Mouse (Mus musculus) A20 (cell line): ENCODE measurements around the gene Ahdc1.

Experiments
- DNase-seq: peaks from one replicate; pipeline ENCODE4 v3.0.0-alpha.2; 2011; ENCODE audit warnings: low read depth, low spot score

Gene Ahdc1

DNA sequence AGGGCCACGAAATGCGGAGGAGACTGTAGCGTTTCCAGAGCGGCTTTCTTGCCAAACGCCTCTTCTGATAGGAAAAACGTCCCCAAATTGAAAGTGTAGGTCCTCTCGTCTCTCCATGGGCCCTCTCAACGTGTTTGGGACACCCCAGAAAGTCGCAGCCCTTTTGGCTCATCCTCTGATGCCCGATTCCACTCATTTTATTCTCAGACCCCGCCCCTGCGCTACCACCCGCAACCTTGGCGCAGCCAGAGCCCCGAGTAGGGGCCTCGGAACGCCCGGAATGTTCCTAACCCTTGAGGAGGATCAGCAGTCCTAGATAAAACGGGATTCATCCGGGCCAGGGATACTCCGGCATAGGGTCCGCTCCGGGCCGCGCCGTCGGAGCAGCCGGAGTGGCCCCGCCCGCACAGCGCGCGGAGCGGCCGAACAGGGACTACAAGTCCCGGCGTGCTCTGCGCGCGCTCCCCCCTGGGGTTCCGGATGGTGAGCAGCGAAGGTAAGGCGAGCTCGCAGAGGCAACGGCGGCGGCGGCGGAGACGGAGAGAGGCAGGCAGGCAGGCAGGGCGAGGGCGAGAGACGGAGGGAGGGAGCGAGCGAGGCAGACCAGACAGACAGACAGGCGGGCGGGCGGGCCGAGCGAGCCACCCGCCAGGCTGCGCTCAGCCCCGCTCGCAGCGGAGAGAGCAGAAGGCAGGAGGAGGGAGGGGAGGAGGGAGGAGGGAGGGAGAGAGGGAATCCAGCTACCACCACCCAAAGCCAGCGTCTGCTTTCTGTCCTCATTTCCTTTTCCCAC is at the start of gene Ahdc1:
Gene Ahdc1, plus strand, starts transcription at position 233 of the 793 bp plus-strand sequence.
- DNase-seq, result peak; percentile 94

DNA sequence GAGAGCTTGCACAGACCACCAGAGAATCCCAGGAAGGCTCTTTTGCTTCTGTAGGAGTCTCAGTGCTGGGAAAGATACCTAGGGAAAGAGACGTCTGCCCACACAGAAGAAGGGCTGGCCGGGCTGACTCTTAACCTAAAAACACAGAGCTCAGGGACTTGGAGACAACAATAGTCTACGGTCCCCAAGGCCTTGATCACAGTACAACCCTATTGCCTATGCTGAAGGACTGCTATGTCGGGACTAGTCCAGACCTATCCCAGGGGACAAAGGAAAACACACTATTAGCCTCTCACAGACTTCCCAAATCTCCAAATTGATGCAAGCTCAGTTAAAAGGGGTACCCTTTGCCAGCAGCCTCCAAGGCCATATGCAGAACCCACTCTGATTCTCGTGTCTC is 49.2 kb upstream of the Ahdc1 start:
- DNase-seq, result no peak

DNA sequence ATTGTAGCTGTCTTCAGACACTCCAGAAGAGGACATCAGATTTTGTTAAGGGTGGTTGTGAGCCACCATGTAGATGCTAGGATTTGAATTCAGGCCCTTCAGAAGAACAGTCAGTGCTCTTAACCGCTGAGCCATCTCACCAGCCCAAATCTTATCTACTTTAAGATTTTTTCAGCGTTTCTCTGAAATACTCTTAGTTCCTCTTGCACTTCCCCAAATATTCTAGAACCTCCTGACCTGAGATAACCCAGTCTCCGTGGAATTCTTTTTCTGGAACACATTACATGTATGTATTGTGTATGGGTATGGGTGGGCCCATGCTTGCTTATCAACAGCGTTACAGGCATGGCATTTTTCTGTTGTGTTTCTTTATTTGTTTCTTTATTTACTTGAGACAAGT is 48.4 kb upstream of the Ahdc1 start:
- no peak for DNase-seq

DNA sequence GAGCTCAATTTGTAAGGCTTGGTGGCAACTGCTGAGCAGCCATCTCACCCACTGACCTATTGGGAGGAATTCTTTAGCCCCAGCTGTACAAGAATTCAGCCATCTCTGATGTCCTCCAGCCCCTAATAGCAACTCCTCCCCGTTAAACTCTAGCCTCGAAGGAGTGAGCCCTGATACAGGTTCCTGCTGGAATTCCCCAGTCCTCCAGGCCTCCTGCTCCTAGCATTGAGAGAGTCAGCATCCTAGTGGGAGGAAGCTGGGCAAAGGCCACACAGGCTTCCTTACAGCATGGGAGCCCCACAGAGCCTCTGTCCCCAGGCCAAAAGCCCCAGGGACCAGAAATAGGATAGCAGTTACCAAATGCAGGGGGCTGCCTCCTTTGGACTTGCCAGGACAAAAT is 47.6 kb upstream of the Ahdc1 start:
- no peak for DNase-seq

DNA sequence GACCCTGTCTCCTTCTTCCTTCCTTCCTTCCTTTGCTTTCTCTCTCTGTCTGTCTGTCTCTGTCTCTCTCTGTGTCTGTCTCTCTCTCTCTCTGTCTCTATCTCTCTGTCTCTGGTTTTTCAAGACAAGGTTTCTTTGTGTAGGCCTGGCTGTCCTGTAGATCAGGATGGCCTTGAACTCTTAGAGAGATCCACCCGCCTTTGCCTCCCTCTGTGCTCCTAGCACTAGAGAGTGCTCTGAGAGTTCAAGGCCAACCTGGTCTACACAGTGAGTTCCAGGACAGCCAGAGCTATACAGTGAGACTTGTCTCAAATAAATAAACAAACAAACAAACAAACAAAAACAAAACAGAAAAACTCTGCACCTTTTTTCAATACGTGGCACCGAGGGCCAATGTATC is 47.0 kb upstream of the Ahdc1 start:
- no peak for DNase-seq

DNA sequence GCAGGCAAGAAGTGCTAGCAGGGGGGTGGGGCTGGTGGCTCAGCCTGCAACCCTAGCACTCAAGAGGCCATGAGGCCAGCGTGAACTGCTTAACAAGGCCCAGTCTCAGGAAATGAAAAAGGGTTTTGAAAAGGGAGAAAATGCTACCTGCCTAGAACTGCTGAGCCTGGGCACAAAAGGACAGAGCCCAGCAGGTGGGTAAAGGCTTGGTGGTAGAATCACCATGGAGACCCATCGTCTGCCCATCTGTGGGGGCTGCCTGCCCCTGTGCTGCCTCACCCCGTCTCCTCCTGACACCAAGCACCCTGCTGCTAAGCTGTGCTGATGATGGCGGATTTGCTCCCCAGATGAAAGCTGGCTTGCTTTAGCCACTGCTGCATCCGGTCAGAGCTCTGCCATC is 46.6 kb upstream of the Ahdc1 start:
- no peak for DNase-seq

DNA sequence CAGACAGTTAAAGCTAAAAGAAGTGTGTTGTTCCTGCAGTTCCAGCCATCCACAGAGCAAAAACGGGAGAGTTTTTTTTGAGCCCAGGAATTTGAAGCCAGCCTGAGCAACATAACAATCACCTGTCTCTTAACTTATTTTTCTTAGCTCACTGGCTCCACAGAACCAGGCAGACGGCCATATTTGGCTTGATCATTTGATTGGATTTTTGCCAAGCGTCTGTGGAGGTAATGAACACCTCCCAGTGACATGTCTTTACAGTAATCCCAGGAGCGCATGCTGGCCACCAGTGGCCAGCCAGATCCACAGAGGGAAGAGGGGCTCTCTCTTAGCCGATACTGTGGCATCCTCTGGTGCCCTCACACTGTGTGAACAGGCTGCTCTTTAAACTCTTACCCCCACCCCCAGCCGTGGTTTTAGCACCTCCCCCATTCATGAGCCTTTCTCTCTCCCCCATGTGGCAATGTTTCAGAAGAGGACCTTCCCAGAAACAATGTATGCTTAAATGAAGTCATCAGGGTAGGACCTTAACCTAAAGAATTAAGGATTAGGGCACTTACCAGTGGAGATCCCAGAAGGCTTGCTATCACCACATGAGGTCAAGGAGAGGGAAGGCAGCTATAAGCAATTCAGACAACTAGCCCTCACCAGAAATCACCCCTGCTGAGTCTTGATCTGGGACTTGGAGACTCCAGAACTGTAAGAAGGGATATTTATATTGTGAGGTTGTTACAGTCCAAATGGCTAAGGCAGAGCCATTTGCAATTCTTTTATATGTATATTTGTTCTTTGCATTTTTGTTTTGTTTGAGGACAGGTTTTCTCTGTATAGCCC is 42.7 kb upstream of the Ahdc1 start:
- no peak for DNase-seq

DNA sequence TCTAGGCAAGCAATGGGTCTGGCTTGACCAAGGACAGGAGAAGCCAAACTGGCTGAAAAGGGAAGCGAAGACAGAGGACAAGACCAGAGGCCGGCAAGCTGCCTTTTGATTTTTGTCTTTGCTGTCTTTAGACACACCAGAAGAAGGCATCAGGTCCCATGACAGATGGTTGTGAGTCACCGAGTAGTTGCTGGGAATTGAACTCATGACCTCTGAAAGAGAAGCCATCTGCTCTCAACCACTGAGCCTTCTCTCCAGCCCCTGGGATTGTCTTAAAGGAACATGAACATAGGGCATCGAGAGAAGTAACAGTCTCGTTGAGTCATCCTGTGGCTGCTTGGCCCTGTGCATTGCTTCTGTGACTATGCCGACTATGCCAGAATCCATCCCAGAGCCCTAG is 39.5 kb upstream of the Ahdc1 start:
- no peak for DNase-seq

DNA sequence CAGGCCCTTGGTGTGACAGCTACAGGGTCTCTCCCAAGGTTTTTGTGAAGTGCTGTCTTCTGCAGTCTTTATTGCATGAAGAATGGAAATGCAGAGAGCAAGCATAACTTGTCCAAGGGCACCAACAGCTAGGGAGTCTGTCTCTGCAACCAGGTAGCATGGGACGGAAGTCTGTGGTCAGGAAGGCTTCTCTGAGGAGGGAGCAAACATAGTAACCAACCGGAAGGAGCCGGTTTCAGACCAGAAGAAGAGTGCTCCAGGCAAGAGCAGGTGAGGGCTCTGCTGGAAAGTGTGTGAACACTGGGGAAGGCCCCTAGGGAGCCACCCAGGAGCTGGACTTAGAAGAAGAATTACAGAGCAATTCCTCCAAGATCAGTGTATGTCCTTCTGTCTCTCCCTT is 39.0 kb upstream of the Ahdc1 start:
- no peak for DNase-seq

DNA sequence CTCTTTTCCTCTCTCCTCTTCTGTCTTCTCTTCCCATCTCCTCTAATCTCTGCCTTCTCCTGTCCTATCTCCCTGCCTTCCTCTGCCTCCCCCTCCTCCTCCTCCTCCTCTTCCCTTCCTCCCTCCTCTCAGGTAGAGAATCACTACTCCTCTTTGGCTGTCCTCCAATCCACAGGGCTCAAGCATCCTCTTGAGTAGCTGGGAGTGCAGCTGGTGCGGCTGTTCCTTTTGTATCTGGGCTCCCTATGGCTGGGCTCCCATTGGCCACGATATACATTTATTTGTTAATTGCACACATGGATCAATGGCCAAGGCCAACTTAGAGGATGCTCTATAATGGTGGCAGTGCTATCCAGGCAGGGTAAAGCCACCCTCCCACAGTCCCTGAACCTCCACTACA is 38.5 kb upstream of the Ahdc1 start:
- no peak for DNase-seq

DNA sequence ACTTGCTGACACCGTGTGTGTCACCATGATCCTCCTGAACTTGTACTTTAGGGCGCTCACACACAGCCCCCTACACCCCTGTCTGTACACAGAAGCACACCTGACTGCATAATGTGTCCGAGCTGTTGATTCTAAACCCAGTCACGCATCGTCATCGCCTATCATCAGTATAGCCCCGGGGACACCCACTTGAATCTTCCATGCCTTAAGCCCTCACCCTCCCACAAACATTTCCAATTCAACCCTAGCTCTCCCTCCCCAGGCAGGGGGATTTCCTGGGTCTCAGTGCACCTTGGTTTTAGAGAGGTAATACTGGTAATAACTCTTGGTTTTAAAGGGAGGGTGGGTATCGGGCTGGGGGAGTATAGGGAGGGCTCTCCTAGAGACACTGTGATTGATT is 37.9 kb upstream of the Ahdc1 start:
- DNase-seq, result no peak

DNA sequence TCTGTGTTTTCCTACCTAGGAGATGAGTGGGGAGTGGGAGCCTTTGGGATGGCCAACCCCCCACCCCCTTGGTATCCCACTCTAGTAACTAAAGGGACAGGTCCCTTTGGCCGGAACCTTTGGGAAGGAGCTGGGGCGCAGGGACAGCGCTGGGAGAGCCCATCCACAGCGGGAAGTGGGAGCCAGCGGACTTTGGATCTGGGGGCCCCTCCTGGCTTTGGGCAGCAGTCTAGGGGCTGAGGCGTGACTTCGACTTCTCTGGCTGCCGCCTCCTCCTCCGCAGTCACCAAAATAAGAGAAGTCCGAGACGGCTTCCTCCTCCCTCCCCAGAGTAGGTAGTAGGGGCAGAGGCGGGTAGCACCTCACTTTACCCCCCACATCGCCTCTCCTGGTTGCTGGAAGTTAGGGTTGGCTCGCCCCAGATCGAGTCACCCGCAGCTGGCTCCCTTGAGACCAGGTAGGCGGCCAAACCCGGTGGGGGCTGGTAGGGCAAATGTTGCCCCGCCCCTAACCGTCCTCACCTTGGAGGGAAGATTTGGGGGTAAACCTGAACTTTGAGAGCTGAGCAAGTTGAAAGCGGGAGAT is 37.2 kb upstream of the Ahdc1 start, which contains the start of gene Fgr:
Gene Fgr, plus strand, starts transcription at position 282 of the 585 bp plus-strand sequence.
- no peak for DNase-seq

DNA sequence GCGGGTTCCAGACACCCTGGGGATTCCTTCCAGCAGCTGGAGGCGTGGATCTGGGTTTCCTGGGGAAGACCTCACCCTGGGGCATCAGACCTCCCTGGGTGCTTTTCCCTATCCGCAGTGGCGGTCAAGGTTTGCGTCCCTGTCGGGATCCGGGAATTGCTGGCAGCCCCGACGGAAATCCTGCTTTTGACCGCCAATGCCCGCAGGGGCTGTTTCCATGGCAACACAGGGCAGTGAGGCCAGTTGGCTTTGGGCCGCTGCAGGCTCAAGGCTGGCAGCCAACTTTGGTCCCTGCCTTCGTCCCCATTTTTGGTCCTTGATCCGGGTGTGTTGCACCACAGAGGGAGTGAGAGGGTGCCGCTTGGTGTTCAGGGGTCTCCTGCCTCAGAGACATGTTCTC is 36.2 kb upstream of the Ahdc1 start:
- no peak for DNase-seq

DNA sequence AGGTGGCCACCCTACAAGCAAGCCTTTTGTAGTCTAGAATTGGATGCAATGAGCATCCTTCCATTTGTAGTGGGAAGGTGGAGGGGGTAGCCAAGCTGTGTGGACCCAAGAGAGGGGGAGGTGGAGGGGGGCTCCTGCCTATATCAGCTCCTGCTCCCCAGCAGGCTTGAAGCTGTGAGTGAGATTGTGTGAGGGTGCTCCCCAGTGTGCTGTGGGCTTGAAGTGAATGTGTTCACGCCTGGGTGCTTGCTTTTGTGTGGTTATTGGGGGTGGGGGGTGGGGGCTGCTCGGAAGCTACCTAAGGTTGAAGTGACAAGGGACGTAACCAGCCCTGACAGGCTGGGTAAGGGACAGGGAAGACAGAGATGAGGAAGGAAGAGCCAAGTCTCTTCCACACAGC is 35.3 kb upstream of the Ahdc1 start:
- no peak for DNase-seq

DNA sequence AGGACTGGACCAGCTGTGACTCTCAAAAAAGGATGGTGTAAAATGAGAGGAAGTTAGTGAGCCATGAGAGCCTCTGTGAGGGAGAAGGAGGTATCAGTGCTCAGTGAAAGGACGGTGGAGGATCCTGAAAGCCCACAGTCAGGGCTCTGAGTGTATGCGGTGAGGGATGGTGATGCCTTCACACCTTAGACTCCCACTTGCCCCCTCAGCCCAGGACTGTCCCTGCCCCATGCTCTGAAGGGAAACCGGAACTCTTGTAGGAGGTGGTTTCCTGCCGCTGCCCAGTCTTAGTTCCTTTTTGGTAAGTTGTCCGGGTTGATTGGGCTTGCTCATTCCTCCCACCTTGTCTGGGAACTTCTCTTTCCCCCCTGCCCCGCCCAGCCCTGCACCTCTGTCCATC is 34.3 kb upstream of the Ahdc1 start:
- DNase-seq, result peak; percentile 83

DNA sequence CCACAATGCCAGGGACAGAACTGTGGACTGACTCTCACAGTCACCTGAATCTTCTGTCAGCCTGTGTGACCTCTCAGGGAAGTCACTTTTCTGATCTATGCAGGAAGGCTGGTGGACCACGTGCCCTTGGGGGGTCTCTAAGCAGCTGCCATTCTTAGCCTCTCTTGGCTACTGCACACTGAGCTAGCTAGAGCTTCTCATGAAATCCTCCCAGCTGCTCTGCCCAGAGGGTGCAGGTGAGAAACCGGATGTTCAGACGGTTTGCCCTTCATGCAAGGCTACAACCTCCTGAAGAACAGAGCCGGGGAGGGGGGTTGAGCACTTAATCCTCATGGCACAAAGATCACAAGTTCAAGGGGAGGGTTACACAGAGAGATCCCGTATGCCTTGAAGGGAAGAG is 33.5 kb upstream of the Ahdc1 start:
- DNase-seq, result peak; percentile 75

DNA sequence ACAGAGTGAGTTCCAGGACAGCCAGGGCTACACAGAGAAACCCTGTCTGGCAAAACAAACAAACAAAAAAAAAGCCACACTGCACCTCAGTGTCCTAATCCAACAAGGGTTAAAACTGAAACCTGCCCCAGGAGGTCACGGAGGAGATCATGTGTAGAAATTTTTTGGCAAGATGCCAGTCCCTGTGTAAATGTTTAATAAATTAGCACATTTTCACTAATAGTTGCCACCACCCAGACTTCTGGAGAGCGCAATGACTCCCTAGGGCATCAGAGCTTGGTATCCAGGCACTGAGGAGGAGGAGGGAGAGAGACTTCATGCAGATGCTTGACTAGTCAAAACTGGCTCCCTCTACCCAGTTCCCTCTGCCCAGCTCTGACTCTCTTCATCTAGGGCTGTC is 31.9 kb upstream of the Ahdc1 start:
- DNase-seq, result no peak

DNA sequence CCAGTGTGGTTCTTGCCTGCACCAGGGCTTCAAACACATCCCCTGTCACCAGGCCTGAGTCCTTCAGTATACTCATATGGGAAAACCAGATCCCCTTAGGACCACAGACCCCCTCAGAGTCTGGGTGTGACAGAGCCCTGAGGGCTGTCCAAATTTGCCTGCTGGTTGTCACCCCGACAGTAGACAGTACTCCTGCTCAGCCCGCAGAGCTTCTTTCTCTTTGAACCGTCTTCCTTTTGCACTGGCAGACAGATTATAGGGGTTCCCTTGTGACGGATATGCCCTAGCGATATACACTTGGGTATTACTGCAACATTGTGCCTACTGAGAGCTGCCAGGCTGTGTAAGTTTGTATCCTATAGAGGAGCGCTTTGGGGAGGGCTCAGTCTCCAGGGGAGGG is 29.4 kb upstream of the Ahdc1 start:
- no peak for DNase-seq

DNA sequence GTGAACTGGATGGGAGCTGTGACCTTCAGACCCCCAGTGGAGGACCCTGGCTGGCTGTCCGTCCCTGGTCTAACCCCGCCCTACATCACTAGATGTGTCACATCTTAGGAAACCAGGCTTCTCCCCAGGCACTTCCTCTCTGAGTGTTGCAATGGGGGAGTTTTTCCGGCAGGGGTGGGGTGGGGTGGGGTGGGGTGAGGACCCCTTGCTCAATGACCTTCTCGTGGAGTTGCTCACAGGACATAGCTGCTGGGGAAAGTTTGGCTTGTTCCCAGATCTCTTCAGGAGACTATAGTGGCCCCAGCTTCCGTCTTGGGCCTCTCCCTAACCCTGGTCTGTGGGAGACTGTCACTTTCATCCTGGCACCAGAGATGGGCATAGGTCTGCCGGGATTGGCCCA is 28.1 kb upstream of the Ahdc1 start:
- no peak for DNase-seq

DNA sequence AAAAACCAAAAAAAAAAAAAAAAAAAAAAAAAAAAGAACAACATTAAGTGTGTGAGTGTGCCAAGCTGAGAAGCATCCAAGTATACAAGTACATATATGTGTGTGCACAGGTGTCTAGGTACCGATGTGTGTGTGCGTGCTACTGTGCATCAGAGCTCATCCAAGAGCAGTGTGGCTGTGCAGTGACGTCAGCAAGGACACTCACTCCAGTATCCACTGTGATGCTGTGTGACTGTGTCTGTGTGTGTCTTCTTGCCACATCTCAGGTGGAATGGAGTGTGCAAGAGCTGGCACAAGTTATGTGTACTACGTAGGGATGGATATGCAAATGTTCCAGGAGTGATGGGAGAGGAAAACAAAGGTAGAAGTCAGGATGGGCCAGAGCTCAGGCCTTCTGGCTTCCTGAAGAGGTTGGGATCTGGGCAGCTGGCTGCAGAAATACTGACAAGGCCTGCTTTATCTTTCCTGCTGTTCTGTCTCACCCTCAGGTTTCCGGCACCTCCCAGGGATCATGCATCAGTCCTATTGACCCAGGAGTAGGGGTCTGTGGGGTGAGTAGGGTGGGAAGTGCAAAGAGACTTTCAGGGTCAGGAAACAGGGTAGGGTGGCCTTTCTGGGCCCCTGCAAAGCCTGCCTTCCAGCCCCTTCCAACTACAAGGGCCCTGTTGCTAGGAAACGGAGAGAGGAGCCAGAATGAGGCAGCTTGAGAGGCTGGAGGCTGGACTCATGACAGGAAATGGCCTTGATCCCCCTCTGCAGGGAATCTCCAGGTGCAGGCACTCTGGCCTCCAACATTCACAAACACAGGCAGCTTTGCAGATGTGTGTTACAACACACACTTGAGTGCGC is 27.2 kb upstream of the Ahdc1 start:
- DNase-seq, result no peak

DNA sequence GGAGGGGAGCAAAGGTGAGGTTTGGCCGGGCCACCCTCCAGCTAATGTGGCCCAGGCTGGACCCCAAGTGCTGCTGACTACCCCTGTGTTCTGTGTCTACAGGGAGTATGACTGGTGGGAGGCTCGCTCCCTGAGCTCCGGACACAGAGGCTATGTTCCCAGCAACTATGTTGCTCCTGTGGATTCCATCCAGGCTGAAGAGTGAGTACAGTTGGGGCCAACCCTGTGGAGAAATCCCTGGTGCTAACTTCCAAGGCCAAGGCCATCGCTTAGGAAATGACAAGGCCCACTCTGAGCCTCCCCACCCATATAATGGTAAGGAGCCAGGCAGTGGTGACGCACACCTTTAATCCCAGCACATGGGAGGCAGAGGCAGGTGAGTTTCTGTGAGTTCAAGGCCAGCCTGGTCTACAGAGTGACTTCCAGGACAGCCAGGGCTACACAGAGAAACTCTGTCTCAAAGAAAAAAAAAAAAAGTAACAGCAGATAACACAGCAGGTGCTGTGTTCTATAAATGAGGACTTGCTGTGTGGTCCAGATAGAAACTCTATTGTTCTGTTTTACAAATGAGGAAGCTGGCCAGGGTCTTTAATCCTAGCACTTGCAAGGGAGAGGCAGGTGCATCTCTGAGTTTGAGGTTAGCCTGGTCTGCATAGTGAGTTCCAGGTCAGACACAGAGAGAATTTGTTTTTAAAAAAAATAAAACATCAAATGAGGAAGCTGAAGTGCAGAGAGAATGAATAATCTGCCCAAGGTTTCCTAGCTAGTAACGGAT is 22.3 kb upstream of the Ahdc1 start:
- peak; percentile 86 for DNase-seq
